Mouse (Mus musculus): Measurements from ENCODE around the gene Slc35b2. TPM values are rescaled to one million over a fixed set of nuclear protein-coding genes. Genes with fewer than 3 reads are reported as not detected.

Slc35b2 gene
- total and polyA plus RNA-seq, 3 experiments = 57.2 to 101 (median 73.9) TPM

- no peak overlapping the region for H3K4me2 ChIP-seq (ENCODE audit: insufficient read depth, low read depth, poor library complexity, severe bottlenecking)
- no peaks in the 10 kb centered on the region for H3K4me1 ChIP-seq (ENCODE audit: control insufficient read depth in 1 of 2, insufficient read depth in 2 of 2)
- H3K9ac ChIP-seq (ENCODE audit: insufficient read depth, low read depth) = no peak overlapping the region
- no peak for DNase-seq (ENCODE audit: extremely low read depth)
- no peaks in the 10 kb centered on the region for H3K79me2 ChIP-seq (replicated peaks; ENCODE audit: control insufficient read depth, extremely low read depth, insufficient read depth, poor library complexity, severe bottlenecking)
- no peak overlapping the region for H3K4me3 ChIP-seq (replicated peaks in 1 of 3; ENCODE audit: low read depth in 2 of 3, low read length in 2 of 3, poor library complexity in 1 of 3)
- TF ChIP-seq ZKSCAN1 (IDR thresholded peaks at IDR 0.05; ENCODE audit: borderline replicate concordance, low read depth, low read length) = no peak
- in situ Hi-C loops (cut with MboI; ENCODE audit: low pct_ligation_motif_present, low pct_unique_long_range_greater_than_20kb, low sequenced_read_pairs) = no loop called here
- H3K9me3 ChIP-seq (replicated peaks; ENCODE audit: low read length) = peaks cover 3% of the 10 kb centered on the region
- no peaks in the 10 kb centered on the region for H3K36me3 ChIP-seq (replicated peaks in 1 of 2; ENCODE audit: control insufficient read depth in 1 of 2, insufficient read depth in 1 of 2, low read length in 1 of 2)
- dilution Hi-C loops (cut with MboI; ENCODE audit: extremely low pct_ligation_motif_present, extremely low pct_unique_long_range_greater_than_20kb, low sequenced_read_pairs) = no loop called here
- H3K27ac ChIP-seq (ENCODE audit: insufficient read depth, low read depth) = no peak overlapping the region
- no peaks in the 10 kb centered on the region for H3K27me3 ChIP-seq (replicated peaks)
Observed at GRCm38 (mm10) chr17:45606992-45607879, 43.6 kb downstream of the Slc35b2 start.

- Histone ChIP-seq H3K27ac (ENCODE audit: insufficient read depth, low read depth) (no peak overlapping the region), H3K79me2 (replicated peaks; ENCODE audit: control insufficient read depth, extremely low read depth, insufficient read depth, poor library complexity, severe bottlenecking) (no peaks in the 10 kb centered on the region)
Observed at GRCm38 (mm10) chr17:45608396-45608795, 44.7 kb downstream of the Slc35b2 start.

GRCm38 (mm10) chr17:45610144-45610866 is 46.6 kb downstream of the Slc35b2 start:
- no peak for DNase-seq (ENCODE audit: extremely low read depth)
- in situ Hi-C loops (cut with MboI; ENCODE audit: low pct_ligation_motif_present, low pct_unique_long_range_greater_than_20kb, low sequenced_read_pairs) = no loop called here
- Histone ChIP-seq H3K36me3 (replicated peaks in 1 of 2; ENCODE audit: control insufficient read depth in 1 of 2, insufficient read depth in 1 of 2, low read length in 1 of 2) (no peaks in the 10 kb centered on the region), H3K27ac (ENCODE audit: insufficient read depth, low read depth) (no peak overlapping the region), H3K4me2 (ENCODE audit: insufficient read depth, low read depth, poor library complexity, severe bottlenecking) (no peak overlapping the region), H3K9ac (ENCODE audit: insufficient read depth, low read depth) (no peak overlapping the region), H3K4me3 (replicated peaks in 1 of 3; ENCODE audit: low read depth in 2 of 3, low read length in 2 of 3, poor library complexity in 1 of 3) (no peak overlapping the region), H3K79me2 (replicated peaks; ENCODE audit: control insufficient read depth, extremely low read depth, insufficient read depth, poor library complexity, severe bottlenecking) (no peaks in the 10 kb centered on the region), H3K27me3 (replicated peaks) (no peaks in the 10 kb centered on the region), H3K9me3 (replicated peaks; ENCODE audit: low read length) (peaks cover 3% of the 10 kb centered on the region), H3K4me1 (ENCODE audit: control insufficient read depth in 1 of 2, insufficient read depth in 2 of 2) (peaks cover 0 to 5% of the 10 kb centered on the region in 2 experiments; a peak in 2 of 4 replicates)
- TF ChIP-seq SMC3 (IDR thresholded peaks at IDR 0.05; ENCODE audit: low read depth, low read length) = no peak
- no peak for TF ChIP-seq IRF4 (IDR thresholded peaks at IDR 0.05; ENCODE audit: low read depth, low read length)
- dilution Hi-C loops (cut with MboI; ENCODE audit: extremely low pct_ligation_motif_present, extremely low pct_unique_long_range_greater_than_20kb, low sequenced_read_pairs) = no loop called here

More at GRCm38 (mm10) chr17:45608396-45608795, 44.7 kb downstream of the Slc35b2 start:
- Histone ChIP-seq H3K4me1 (ENCODE audit: control insufficient read depth in 1 of 2, insufficient read depth in 2 of 2) (peaks cover 0 to 5% of the 10 kb centered on the region in 2 experiments; a peak in 2 of 4 replicates), H3K9me3 (replicated peaks; ENCODE audit: low read length) (peaks cover 3% of the 10 kb centered on the region), H3K9ac (ENCODE audit: insufficient read depth, low read depth) (no peak overlapping the region), H3K27me3 (replicated peaks) (no peaks in the 10 kb centered on the region), H3K4me2 (ENCODE audit: insufficient read depth, low read depth, poor library complexity, severe bottlenecking) (no peak overlapping the region), H3K4me3 (replicated peaks in 1 of 3; ENCODE audit: low read depth in 2 of 3, low read length in 2 of 3, poor library complexity in 1 of 3) (no peak overlapping the region), H3K36me3 (replicated peaks in 1 of 2; ENCODE audit: control insufficient read depth in 1 of 2, insufficient read depth in 1 of 2, low read length in 1 of 2) (no peaks in the 10 kb centered on the region)
- DNase-seq (ENCODE audit: extremely low read depth) = no peak
- dilution Hi-C loops (cut with MboI; ENCODE audit: extremely low pct_ligation_motif_present, extremely low pct_unique_long_range_greater_than_20kb, low sequenced_read_pairs) = no loop called here
- TF ChIP-seq MXI1 (IDR thresholded peaks at IDR 0.05; ENCODE audit: low read depth, low read length) = no peak
- no peak for TF ChIP-seq USF1 (IDR thresholded peaks at IDR 0.05; ENCODE audit: low read depth, low read length)
- no peak for TF ChIP-seq RCOR1 (conservative IDR thresholded peaks at IDR 0.05; ENCODE audit: low read depth, low read length)
- TF ChIP-seq RAD21 (IDR thresholded peaks at IDR 0.05; ENCODE audit: low read depth, low read length) = no peak
- TF ChIP-seq UBTF (IDR thresholded peaks at IDR 0.05; ENCODE audit: low read depth, low read length) = no peak
- TF ChIP-seq BHLHE40 (IDR thresholded peaks at IDR 0.05; ENCODE audit: low read depth, low read length) = no peak
- in situ Hi-C loops (cut with MboI; ENCODE audit: low pct_ligation_motif_present, low pct_unique_long_range_greater_than_20kb, low sequenced_read_pairs) = no loop called here

All from CH12.LX (cell line).